In genomic region chr9:83599505-83599904, GRCm38 (mm10) we compare ENCODE assay signal across 12 mouse cellular contexts. TPM values are rescaled to one million over a fixed set of nuclear protein-coding genes. Genes with fewer than 3 reads are reported as not detected.
DNase-seq lines count a peak whose midpoint lies in the region; ATAC-seq and TF ChIP-seq lines count a peak whose summit lies in the region.
"Had no signal": no experiment of that assay in that cellular context is flagged by ENCODE, and none has a peak within 500 bp of the region (broad histone marks: within the 10 kb centered on the region; RNA-seq: fewer than 3 reads in every experiment).

No protein-coding gene starts in this region.

- H3K9me3 ChIP-seq in forebrain, embryonic 14.5 days (replicated peaks; ENCODE audit: control insufficient read depth, low read length): no peaks in the 10 kb centered on the region
- H3K9me3 ChIP-seq in forebrain, embryonic 12.5 days: no peaks in the 10 kb centered on the region
- no peaks in the 10 kb centered on the region for H3K9me3 ChIP-seq in liver, embryonic 12.5 days (replicated peaks)
- H3K9me3 ChIP-seq: liver, embryonic 13.5 days; midbrain, embryonic 13.5 days had no signal

- no peak for TF ChIP-seq CTCF in liver, adult 2 months (IDR thresholded peaks at IDR 0.05; ENCODE audit: low read depth, low read length)

- no peaks in the 10 kb centered on the region for H3K27me3 ChIP-seq in forebrain, embryonic 14.5 days (replicated peaks; ENCODE audit: control insufficient read depth, insufficient read depth, low read length)
- no peaks in the 10 kb centered on the region for H3K27me3 ChIP-seq in forebrain, embryonic 12.5 days
- no peaks in the 10 kb centered on the region for H3K27me3 ChIP-seq in liver, adult 2 months (ENCODE audit: control insufficient read depth, insufficient read depth, low read length)
- no peaks in the 10 kb centered on the region for H3K27me3 ChIP-seq in liver, embryonic 12.5 days (replicated peaks)
- H3K27me3 ChIP-seq: liver, embryonic 13.5 days; midbrain, embryonic 13.5 days had no signal

- H3K4me1 ChIP-seq in forebrain, embryonic 14.5 days (ENCODE audit: control insufficient read depth, insufficient read depth, low read length): peaks cover 17% of the 10 kb centered on the region
- H3K4me1 ChIP-seq in forebrain, embryonic 12.5 days: peaks cover 39% of the 10 kb centered on the region
- H3K4me1 ChIP-seq in liver, adult 2 months (ENCODE audit: control insufficient read depth, insufficient read depth, low read length): no peaks in the 10 kb centered on the region
- no peaks in the 10 kb centered on the region for H3K4me1 ChIP-seq in liver, embryonic 12.5 days
- H3K4me1 ChIP-seq: liver, embryonic 13.5 days had no signal

- TF ChIP-seq POLR2A in liver, adult 2 months (IDR thresholded peaks at IDR 0.05; ENCODE audit: extremely low read depth, insufficient read depth, low read length): no peak

- H3K4me3 ChIP-seq in forebrain, embryonic 14.5 days (ENCODE audit: low read depth, low read length): no peak overlapping the region
- no peak overlapping the region for H3K4me3 ChIP-seq in forebrain, embryonic 12.5 days (replicated peaks)
- no peak overlapping the region for H3K4me3 ChIP-seq in liver, adult 2 months (ENCODE audit: insufficient read depth, low read depth, low read length)
- no peak overlapping the region for H3K4me3 ChIP-seq in liver, embryonic 12.5 days
- H3K4me3 ChIP-seq: liver, embryonic 13.5 days; midbrain, embryonic 13.5 days had no signal

- peak overlapping the region; percentile 40; the same call in 1 of the 2 replicates for H3K27ac ChIP-seq in forebrain, embryonic 14.5 days (ENCODE audit: low read depth, low read length)
- no peak overlapping the region for H3K27ac ChIP-seq in forebrain, embryonic 12.5 days
- no peak overlapping the region for H3K27ac ChIP-seq in liver, adult 2 months (replicated peaks; ENCODE audit: insufficient read depth, low read depth, low read length)
- H3K27ac ChIP-seq in liver, embryonic 12.5 days: no peak overlapping the region
- H3K27ac ChIP-seq: liver, embryonic 13.5 days; midbrain, embryonic 13.5 days had no signal

- 34% methylated on average over 6 of the region's 6 CpGs for WGBS in forebrain, embryonic 14.5 days
- WGBS in forebrain, embryonic 12.5 days: 68% methylated on average over 6 of the region's 6 CpGs
- 68% methylated on average over 6 of the region's 6 CpGs for WGBS in liver, adult 2 months
- 53% methylated on average over 6 of the region's 6 CpGs for WGBS in liver, embryonic 12.5 days (ENCODE audit: insufficient replicate concordance)

- no peaks in the 10 kb centered on the region for H3K36me3 ChIP-seq in forebrain, embryonic 14.5 days (ENCODE audit: control insufficient read depth, insufficient read depth, low read length)
- H3K36me3 ChIP-seq in forebrain, embryonic 12.5 days (replicated peaks): no peaks in the 10 kb centered on the region
- H3K36me3 ChIP-seq in liver, adult 2 months (ENCODE audit: control insufficient read depth, insufficient read depth, low read length): peaks cover 20% of the 10 kb centered on the region; the same call in 1 of the 2 replicates
- H3K36me3 ChIP-seq in liver, embryonic 12.5 days: no peaks in the 10 kb centered on the region
- H3K36me3 ChIP-seq: liver, embryonic 13.5 days; midbrain, embryonic 13.5 days had no signal

- H3K9ac ChIP-seq in forebrain, embryonic 14.5 days (ENCODE audit: low read length): no peak overlapping the region
- no peak overlapping the region for H3K9ac ChIP-seq in forebrain, embryonic 12.5 days
- no peak overlapping the region for H3K9ac ChIP-seq in liver, adult 2 months (ENCODE audit: low read depth, low read length)
- H3K9ac ChIP-seq in liver, embryonic 12.5 days: no peak overlapping the region
- H3K9ac ChIP-seq: liver, embryonic 13.5 days; midbrain, embryonic 13.5 days had no signal

- no peaks in the 10 kb centered on the region for H3K79me2 ChIP-seq in liver, adult 2 months (ENCODE audit: control insufficient read depth, insufficient read depth, low read length)

- DNase-seq in forebrain, embryonic 14.5 days (ENCODE audit: low spot score): peak; percentile 72
- DNase-seq in liver, adult 2 months (ENCODE audit: extremely low read depth, low read depth, low spot score): peak; percentile 13
- DNase-seq in A20 (ENCODE audit: low read depth, low spot score): peak; percentile 11
- DNase-seq in cerebellum, postnatal 14 days: peak; percentile 43 to 47
- DNase-seq in yolk sac, embryonic 10.5 days (ENCODE audit: low spot score): no peak
- DNase-seq in left cerebral cortex, adult 9 months (ENCODE audit: low spot score in 2 of 2): no peak
- DNase-seq: liver, embryonic 13.5 days; spleen, adult 18-20 months had no signal

- no peak overlapping the region for H3K4me2 ChIP-seq in forebrain, embryonic 14.5 days (ENCODE audit: low read length)
- H3K4me2 ChIP-seq in forebrain, embryonic 12.5 days: no peak overlapping the region
- no peak overlapping the region for H3K4me2 ChIP-seq in liver, embryonic 12.5 days
- H3K4me2 ChIP-seq: liver, embryonic 13.5 days; midbrain, embryonic 13.5 days had no signal

- peak; percentile 33; the same call in 1 of the 2 replicates for ATAC-seq in forebrain, embryonic 14.5 days
- ATAC-seq in forebrain, embryonic 12.5 days (ENCODE audit: low FRiP score): no peak
- no peak for ATAC-seq in liver, embryonic 12.5 days
- ATAC-seq: hindbrain, embryonic 16.5 days; midbrain, embryonic 13.5 days had no signal

RNA-seq across cellular contexts. Expression of gene Sh3bgrl2, which starts 51.4 kb away (rescaled TPM):
- polyA plus RNA-seq in forebrain, embryonic 14.5 days (2014; fragmentation: Nextera tagmentation; extraction: Ambion mirVana): 26.3 and 26.4 TPM in 2 replicates
- 9.9 and 11.3 TPM in 2 replicates for polyA plus RNA-seq in forebrain, embryonic 12.5 days (2016; fragmentation: Nextera tagmentation; extraction: Ambion mirVana)
- 22.7 and 25.0 TPM in 2 replicates for total RNA-seq in liver, adult 2 months (2014; rRNA removed)
- polyA plus RNA-seq in liver, adult 2 months (2012; rRNA removed): 8.4 and 9.6 TPM in 2 replicates
- polyA plus RNA-seq in liver, embryonic 12.5 days (2016; fragmentation: Nextera tagmentation; extraction: Ambion mirVana): 9.7 and 10.8 TPM in 2 replicates

Comparison
In these comparisons a context has a peak if more than half of its experiments do, and no peak if none do; other contexts are left out.
1. DNase-seq: peak in forebrain, embryonic 14.5 days (single experiment), liver, adult 2 months (single experiment), A20 (single experiment) and cerebellum, postnatal 14 days (2 of 2); none in yolk sac, embryonic 10.5 days (single experiment) and left cerebral cortex, adult 9 months (0 of 2).